Mouse (Mus musculus) hindbrain, postnatal 0 days (tissue): ENCODE data around the gene Cpvl. TPM values are rescaled to one million over a fixed set of nuclear protein-coding genes. Genes with fewer than 3 reads are reported as not detected.
A peak's percentile ranks its signal among the peaks of the same experiment; 100 is the strongest.

Source experiments
- ATAC-seq: fragments of 200-750 bp; cut with Nextera tagmentation; 2 replicates; pipeline ENCODE4 v1.8.0; 2017; ENCODE audit warnings: mild to moderate bottlenecking, moderate TSS enrichment, moderate library complexity
- DNase-seq: peaks from one replicate; pipeline ENCODE4 v3.0.0-alpha.2; 2015; ENCODE audit warnings: low spot score
- H3K27ac ChIP-seq: fragments of 300-500 bp; sonication (generic); 2 replicates; pipeline ENCODE4 v1.5.1; 2014; ENCODE audit warnings: mild to moderate bottlenecking
- H3K27me3 ChIP-seq: fragments of 300-500 bp; sonication (generic); 2 replicates; pipeline ENCODE4 v1.6.1; 2014; ENCODE audit warnings: low read length, mixed read lengths; ENCODE audit not compliant: insufficient read depth
- H3K36me3 ChIP-seq: fragments of 300-500 bp; sonication (generic); 2 replicates; pipeline ENCODE4 v1.6.1; 2014; ENCODE audit warnings: low read length, mixed read lengths; ENCODE audit not compliant: insufficient read depth
- H3K4me1 ChIP-seq: fragments of 300-500 bp; sonication (generic); 2 replicates; pipeline ENCODE4 v1.6.1; 2014; ENCODE audit warnings: antibody characterized with exemption, low read length, mixed read lengths; ENCODE audit not compliant: insufficient read depth
- H3K4me2 ChIP-seq: fragments of 300-500 bp; sonication (generic); 2 replicates; pipeline ENCODE4 v1.6.1; 2014; ENCODE audit warnings: low read depth, mild to moderate bottlenecking, low read length, moderate library complexity, mixed read lengths
- H3K4me3 ChIP-seq: fragments of 300-500 bp; sonication (generic); 2 replicates; pipeline ENCODE4 v1.5.1; 2014; ENCODE audit warnings: low read length
- H3K9ac ChIP-seq: fragments of 300-500 bp; sonication (generic); replicated peaks from 2 replicates; pipeline ENCODE4 v1.6.1; 2014; ENCODE audit warnings: mild to moderate bottlenecking, low read length, moderate library complexity, mixed read lengths
- H3K9me3 ChIP-seq: fragments of 300-500 bp; sonication (generic); 2 replicates; pipeline ENCODE4 v1.6.1; 2016; ENCODE audit warnings: low read length, mixed read lengths
- CTCF ChIP-seq: IDR thresholded peaks from 2 replicates; pipeline ENCODE4 v1.5.1; 2016; ENCODE audit warnings: antibody characterized with exemption, control low read depth, low read depth
- WGBS: fragments of 180-500 bp; shearing (Covaris S2); extraction: QIAGEN DNeasy Blood & Tissue Kit; methylation state at CpG from one replicate; pipeline ENCODE4 v1.1.7; 2014; 5-methylcytosine and 5-hydroxymethylcytosine counted together
- polyA plus RNA-seq: library from polyadenylated mRNA; unstranded; fragments of >200 nt; fragmentation: Nextera tagmentation; extraction: Ambion mirVana; gene quantifications from 2 replicates; pipeline ENCODE4 v1.2.1, GENCODE M21; 2015
- total RNA-seq: library from RNA; depleted of rRNA; stranded (reverse); fragments of >200 nt; gene quantifications from 2 replicates; pipeline ENCODE4 v1.2.3, GENCODE M21; 2014; rRNA removed

Cpvl gene
- total and polyA plus RNA-seq, 2 experiments from 2014 or later, result 0.15 TPM; not detected in 1

DNA sequence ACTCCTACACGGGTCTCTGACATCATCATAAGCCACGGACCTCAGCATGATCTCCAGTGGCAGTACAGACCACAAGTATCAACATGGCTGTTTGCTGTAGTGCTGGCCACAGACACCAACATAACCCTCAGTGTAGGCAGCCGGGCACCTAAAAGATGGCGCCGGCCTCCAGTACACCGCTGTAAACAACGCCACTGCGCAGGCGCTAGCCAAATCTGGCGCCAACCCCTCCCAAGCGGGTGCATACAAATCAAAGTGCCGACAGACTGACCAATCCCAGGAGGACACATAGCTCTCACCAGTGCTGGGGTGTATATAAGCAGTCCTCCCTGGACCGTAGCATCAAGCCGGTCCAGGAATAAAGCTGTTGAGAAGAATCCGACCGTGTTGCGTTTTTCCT is 133.8 kb downstream of the Cpvl start:
- H3K27ac ChIP-seq, result no peak overlapping the region
- ATAC-seq, result no peak
- 95% methylated on average over 17 of the region's 17 CpGs for WGBS

DNA sequence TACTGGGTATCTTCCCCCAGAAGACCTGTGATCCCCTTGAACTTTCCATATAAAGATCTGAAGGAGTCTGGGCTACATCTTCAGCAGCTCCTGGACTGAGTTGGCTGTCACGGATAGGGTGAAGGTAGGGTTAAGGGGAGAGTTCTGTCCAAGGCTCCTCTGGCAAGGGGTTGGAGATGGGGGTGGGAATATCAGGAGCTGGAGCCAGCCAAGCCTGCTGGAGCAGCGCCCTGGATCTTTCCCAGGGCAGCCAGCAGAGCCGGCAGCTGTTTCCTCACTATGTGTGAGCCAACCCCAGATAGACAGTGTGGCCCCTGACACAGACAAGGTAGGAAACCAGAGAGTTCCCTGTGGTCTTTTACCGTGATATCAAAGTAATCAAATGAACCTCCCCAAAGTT is 153.3 kb downstream of the Cpvl start:
- no peak overlapping the region for H3K4me3 ChIP-seq
- H3K27me3 ChIP-seq, result no peaks in the 10 kb centered on the region
- no peak for TF ChIP-seq CTCF
- 39% methylated on average over 4 of the region's 4 CpGs for WGBS
- no peak overlapping the region for H3K9ac ChIP-seq
- no peaks in the 10 kb centered on the region for H3K36me3 ChIP-seq
- H3K4me2 ChIP-seq, result no peak overlapping the region
- H3K27ac ChIP-seq, result no peak overlapping the region
- H3K4me1 ChIP-seq, result no peaks in the 10 kb centered on the region
- peak; percentile 72; the same call in 1 of the 2 replicates for ATAC-seq
- H3K9me3 ChIP-seq, result no peaks in the 10 kb centered on the region
- peak; percentile 55 for DNase-seq

More for the DNA sequence above, 133.8 kb downstream of the Cpvl start:
- no peaks in the 10 kb centered on the region for H3K27me3 ChIP-seq
- H3K4me1 ChIP-seq, result no peaks in the 10 kb centered on the region
- DNase-seq, result no peak
- no peak overlapping the region for H3K4me3 ChIP-seq
- H3K4me2 ChIP-seq, result no peak overlapping the region
- H3K9me3 ChIP-seq, result no peaks in the 10 kb centered on the region
- no peak for TF ChIP-seq CTCF
- H3K9ac ChIP-seq, result no peak overlapping the region
- no peaks in the 10 kb centered on the region for H3K36me3 ChIP-seq

Other genes starting within 250 kb of the Cpvl start
- 73.8 and 83.7 TPM in 2 replicates for gene Tril, start 157.8 kb downstream of the Cpvl start, total RNA-seq
- gene Tril, start 157.8 kb downstream of the Cpvl start, polyA plus RNA-seq, result 35.9 and 39.6 TPM in 2 replicates
- gene Chn2, start 60.9 kb upstream of the Cpvl start, total RNA-seq, result 35.4 and 43.8 TPM in 2 replicates
- 19.8 and 21.2 TPM in 2 replicates for gene Chn2, start 60.9 kb upstream of the Cpvl start, polyA plus RNA-seq